Mouse (Mus musculus) embryo, embryonic 11 days (tissue): ENCODE measurements at regions not wholly inside any gene's neighbourhood (a gene's known extent, or its start where the extent isn't known, plus 50 kb on each side); places are given as distances from the start of the nearest gene placed in this dataset.
"Not testable (repeated sequence)": the region's sequence is repeated elsewhere in the genome, so short reads cannot be mapped to it uniquely, and the experiment has no call there.

Experiments
- DNase-seq: peaks from one replicate; pipeline ENCODE4 v3.0.0-alpha.2; 2015

GRCm38 (mm10) chrX:157107747-157108146, 307.4 kb downstream of the Phex start:
- no peak for DNase-seq

- DNase-seq: no peak
Observed at GRCm38 (mm10) chrX:157080025-157080424, 335.1 kb downstream of the Phex start.

GRCm38 (mm10) chrX:157079606-157080005, 335.5 kb downstream of the Phex start:
- no peak for DNase-seq

GRCm38 (mm10) chrX:157078061-157078460, 337.1 kb downstream of the Phex start:
- DNase-seq: not testable (repeated sequence)

DNA sequence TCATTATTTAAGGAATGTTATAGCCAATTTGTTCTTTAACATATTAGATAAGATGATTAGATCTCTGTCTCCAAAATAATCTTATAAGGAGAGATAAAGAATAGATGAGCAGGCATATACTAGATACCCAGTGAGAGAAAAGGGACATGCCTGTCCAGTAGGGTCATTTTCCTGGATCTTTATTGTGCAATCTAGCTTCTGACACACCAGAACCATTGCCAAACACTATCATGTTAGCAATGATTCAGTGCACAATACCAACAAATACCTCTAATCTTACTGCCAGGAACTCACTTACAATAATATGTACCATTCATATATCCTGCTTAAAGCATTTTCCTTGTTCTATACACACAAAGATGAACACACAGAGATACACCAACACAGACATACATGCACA, 338.9 kb downstream of the Phex start:
- DNase-seq: no peak

- DNase-seq: peak; percentile 4
Observed at GRCm38 (mm10) chrX:157051629-157052315, 363.3 kb downstream of the Phex start.

- DNase-seq: no peak
Observed at GRCm38 (mm10) chrX:157028913-157029312, 386.2 kb downstream of the Phex start.

GRCm38 (mm10) chrX:157024343-157024742, 390.8 kb downstream of the Phex start:
- no peak for DNase-seq

GRCm38 (mm10) chrX:157021851-157022250, 393.3 kb downstream of the Phex start:
- DNase-seq: no peak

DNA sequence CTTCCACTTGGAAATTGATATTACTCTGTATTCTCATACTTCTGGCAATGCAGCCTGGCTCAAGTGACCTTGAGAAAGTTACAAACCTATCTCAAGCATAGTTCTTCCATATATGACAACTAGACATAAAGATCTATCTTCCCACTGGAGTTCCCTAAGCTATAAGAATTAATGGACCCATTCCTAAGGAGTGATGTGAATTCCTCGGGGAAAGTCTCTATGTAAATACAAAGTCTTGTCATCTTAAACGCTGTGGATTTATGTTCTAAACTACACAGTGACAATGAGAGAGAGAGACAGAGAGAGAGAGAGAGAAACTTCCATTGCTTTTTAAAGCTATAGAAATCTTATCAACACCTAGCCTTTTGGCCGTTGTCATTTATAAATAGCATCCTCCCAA, 394.8 kb downstream of the Phex start:
- no peak for DNase-seq

DNA sequence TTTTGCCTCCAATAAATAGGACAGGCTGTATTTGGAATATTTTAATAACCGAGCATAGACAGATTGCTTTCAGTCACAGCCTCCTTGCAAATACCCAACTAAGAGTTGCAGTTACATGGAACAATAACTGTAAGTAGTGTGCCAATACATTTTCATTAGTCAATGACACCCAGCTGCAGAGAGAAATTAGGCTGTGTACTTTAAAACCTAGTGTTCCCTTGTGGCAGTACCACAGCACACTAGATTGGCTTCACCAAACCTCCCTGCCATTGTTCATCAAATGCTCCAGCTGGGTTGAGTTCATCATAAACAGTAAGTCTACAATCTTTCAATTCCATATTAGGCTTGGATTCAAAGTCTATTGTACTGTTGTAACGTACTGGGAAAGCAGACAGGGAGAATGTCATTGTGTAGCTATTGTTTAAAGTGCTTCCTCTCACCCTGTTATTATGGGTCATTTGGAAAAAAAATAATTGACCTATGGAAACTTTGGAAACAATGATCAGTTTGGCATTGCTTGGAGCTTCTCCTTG, 425.1 kb downstream of the Phex start:
- DNase-seq: no peak

DNA sequence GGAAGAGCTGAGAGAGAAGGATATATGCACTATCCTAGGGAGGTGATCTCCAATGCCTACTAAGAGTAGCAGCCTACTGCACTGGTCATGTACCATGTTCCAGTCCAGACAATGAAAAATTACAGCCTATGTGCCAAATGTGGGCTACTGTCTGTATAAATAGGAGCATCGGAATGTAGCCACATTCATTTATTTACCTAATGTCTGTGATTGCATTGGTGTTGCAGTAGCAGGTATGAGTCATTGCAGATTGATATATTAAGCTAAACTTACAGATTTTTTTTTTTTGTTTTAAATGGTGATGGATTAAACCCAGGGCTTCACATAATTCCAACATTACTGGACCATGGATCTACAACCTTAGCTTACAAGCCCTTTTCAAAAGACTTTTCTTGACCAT, 468.0 kb downstream of the Phex start:
- DNase-seq: no peak

DNA sequence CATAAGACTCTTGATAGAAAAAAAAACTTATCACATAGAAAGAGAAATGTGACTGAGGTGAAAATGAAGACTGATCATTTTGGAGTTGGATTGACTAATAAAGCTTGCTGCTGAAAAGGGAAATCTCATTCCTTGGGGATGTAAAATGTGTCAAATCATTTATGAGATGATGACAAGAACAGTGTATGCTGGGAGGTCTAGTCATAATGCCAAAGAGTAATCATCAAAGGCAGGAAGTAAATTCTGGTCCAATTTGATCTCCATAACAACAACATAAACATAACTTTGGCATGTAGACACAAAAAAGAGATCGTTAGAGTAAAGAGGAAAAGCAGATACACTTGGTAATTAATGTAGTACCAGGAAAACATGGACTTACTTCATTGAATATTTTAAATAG, 470.9 kb downstream of the Phex start:
- no peak for DNase-seq

GRCm38 (mm10) chrX:156913363-156913762, 501.7 kb downstream of the Phex start:
- peak; percentile 4 for DNase-seq
